Mouse (Mus musculus): ENCODE data around the gene Gm42906.

Gm42906 gene

DNA sequence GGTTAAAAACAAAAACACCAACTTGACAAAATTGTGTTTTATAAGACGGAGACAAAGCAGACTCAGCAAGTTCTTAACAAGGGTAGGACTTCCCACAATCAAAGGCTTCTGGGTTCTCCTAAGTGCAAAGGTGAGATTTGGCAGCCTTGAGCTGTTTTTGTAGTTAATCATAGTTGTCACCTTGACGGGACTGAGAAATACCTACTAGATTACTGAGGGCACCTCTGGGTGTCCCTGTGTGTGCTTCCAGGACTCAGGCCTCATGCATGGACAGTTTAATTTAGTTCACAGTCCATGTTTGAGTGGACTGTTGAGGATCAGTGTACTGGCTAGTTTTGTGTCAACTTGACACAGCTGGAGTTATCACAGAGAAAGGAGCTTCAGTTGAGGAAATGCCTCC, 403.5 kb downstream of the Gm42906 start:
- no peak for DNase-seq (ENCODE audit: low spot score in 2 of 2)

DNA sequence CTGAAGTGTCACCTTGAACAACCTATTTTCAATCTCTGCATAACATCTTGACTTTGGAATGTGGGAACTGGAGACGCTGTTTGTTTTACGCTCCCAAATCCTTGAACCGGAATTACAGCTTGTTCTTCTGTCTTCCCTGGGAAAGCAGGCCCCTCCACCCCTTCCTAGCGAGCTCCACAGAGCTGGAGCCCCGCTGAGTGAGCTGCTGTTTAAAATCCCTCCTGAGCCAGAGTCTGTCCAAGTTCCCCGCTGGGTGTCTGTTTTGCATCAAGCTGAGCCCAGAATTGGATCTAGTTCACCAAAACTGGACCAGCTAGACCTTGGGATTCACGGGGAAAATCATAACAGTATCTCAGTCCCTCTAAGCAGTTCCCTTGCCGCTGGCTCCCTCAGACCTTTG, 404.5 kb downstream of the Gm42906 start:
- peak in 1 of 2 experiments; percentile 48 for DNase-seq (ENCODE audit: low spot score in 2 of 2)

DNA sequence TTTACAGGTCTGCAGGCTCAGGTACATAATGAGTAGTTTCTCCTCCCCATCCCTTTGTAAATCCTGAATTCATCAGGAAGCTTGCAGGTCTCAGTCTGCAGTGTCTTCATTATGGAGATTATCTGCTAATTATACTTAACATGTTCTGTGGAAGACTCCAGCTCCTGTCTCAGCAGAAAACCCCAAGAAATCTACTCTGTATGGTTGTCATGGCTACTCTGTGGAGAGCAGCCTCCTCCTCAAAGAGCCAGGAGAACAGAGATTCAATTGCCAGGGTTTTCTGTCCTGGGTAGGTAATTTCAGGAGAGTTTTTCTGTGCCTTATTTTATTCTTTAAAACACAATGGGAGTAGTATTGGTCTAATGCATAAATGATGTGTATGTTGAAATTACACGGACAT, 405.0 kb downstream of the Gm42906 start:
- no peak for DNase-seq (ENCODE audit: low spot score in 2 of 2)

DNA sequence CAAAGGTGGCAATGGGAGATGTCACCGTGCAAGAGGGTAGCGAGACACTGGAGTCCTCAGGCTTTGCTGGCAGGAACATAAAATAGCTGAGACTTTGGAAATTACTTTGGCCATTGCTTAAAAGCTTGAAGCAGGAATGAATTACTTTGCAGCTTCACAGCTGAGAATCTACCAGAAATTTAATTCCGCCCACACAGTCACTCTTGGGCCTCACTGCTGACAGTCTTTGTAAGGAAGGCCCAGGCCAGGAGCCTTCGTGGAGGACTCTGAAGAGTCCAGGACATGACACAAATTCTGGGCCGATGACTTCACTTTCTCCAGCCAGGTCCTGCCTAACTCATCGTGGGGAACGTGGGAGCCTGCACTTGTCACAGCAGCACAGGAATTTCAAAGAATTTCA, 405.9 kb downstream of the Gm42906 start:
- no peak for DNase-seq (ENCODE audit: low spot score in 2 of 2)

DNA sequence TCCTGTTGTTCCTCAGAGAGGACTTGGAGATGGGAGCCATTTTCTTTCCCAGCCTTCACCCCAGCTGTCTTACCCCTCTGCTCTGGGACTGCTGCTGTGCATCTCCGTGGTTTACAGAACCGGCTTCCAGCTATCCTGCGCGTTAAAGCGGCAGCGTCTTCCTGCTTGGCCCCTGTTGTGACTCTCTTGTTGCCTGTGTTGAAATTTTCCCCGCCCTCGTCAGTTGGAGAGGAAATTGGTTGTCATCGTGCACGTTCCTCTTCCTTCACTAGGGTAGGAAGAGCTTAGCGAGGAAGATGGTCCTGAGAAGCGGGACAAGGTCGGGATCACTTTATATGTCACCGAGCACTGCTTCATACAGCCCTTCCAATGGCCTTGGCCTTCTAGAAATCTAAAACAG, 407.1 kb downstream of the Gm42906 start:
- DNase-seq (ENCODE audit: low spot score in 2 of 2): no peak

DNA sequence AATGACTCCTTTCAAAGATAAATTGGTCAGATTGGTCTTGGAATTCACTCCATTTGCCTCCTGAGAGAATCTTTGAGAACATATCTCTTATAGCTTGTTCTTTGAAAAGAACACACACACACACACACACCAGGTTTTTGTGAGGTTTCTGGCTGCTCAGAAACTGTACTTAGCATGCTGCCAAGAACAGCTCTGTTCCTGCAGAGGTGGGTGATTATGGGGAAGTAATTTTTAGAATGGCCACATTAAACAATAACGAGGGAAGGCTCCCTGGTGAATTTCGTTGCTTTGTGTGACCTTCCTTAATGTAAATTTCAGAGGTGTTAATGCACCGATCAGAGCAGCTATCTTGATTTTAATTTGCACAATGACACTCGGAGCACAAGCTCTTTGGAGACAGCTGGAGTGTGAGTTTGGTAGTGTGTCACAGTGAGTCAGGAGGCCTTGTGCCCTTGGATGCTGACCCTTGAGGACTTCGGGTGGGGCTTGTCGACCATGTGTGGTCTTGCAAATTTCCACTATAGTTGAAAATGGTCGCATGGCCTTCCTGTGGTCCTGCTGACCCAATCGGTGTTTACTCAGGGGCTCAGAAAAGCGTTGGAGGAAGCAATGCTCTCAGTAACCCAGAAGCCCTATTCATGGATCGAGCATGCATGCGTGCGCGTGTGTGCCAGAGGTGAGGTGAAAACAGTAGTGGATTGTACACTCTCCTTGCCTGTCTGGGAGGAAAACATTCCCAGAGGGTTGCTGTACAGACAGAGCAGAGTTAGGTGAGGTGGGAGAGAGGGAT, 407.7 kb downstream of the Gm42906 start:
- no peak for DNase-seq (ENCODE audit: low spot score in 2 of 2)

DNA sequence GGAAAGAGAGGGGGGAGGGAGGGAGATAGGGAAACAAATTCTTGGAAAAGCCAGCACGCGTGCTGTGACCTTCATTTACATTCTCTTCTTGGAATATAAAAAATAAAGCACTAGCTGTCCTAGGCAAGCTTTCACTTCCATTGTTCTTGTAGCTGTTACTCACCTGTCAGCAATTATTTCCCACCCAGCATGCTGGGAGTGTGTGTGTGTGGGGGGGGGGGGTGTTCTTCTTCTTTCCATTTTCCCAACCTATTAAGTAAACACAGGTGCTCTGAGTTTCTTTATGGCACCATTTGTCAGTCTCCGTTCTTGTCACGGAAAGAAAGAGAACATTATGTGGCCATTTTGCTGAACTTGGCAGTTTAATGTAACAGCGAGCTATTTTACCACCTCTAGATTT, 409.0 kb downstream of the Gm42906 start:
- DNase-seq (ENCODE audit: low spot score in 2 of 2): no peak

DNA sequence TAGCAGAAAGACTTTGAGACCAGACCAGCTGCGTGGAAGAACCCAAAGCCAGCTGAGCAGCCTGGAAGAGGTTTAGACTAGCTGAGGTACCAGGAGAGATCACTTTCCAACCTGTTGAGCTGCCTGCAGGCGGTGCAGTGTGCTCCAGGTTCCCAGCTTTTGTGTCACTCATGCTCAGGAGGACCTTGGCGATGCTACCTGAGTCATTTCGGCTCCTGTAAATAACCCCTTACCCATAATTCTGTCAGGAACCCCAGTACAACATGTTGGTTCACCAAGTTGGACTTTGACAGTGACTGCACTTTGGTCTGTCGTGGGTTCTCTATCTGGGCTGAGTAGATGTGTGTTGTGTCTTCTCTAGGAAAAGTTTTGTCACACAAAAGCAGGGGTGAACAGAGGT, 409.5 kb downstream of the Gm42906 start:
- no peak for DNase-seq (ENCODE audit: low spot score in 2 of 2)

Data from frontal cortex, postnatal 10 days (tissue).